Mouse (Mus musculus) olfactory bulb, adult 2 months (tissue): ENCODE data around the gene Lgmn. TPM values are rescaled to one million over a fixed set of nuclear protein-coding genes. Genes with fewer than 3 reads are reported as not detected.

Experiments used
- H3K27ac ChIP-seq: fragments of 200-500 bp; 2 replicates; pipeline ENCODE4 v1.5.1; 2012; ENCODE audit warnings: low read depth, low read length; ENCODE audit not compliant: insufficient read depth
- H3K4me1 ChIP-seq: fragments of 200-500 bp; 2 replicates; pipeline ENCODE4 v1.6.1; 2012; ENCODE audit warnings: low read length; ENCODE audit not compliant: control insufficient read depth, insufficient read depth
- H3K4me3 ChIP-seq: fragments of 200-500 bp; 2 replicates; pipeline ENCODE4 v1.5.1; 2012; ENCODE audit warnings: mild to moderate bottlenecking, low read depth, low read length, moderate library complexity; ENCODE audit not compliant: insufficient read depth
- CTCF ChIP-seq: fragments of 200-500 bp; IDR thresholded peaks from 2 replicates; pipeline ENCODE4 v1.5.1; 2012; ENCODE audit warnings: low read depth, mild to moderate bottlenecking, low read length, moderate library complexity; ENCODE audit not compliant: insufficient read depth
- POLR2A ChIP-seq: fragments of 200-500 bp; IDR thresholded peaks from 2 replicates; pipeline ENCODE4 v1.6.1; 2012; ENCODE audit warnings: mild to moderate bottlenecking, low read depth, low read length, moderate library complexity; ENCODE audit not compliant: insufficient read depth
- WGBS: fragments of 180-500 bp; shearing (Covaris S2); methylation state at CpG from one replicate; pipeline ENCODE4 v1.1.7; 2018; 5-methylcytosine and 5-hydroxymethylcytosine counted together
- polyA plus RNA-seq: library from polyadenylated mRNA; stranded (reverse); fragments of >200 nt; gene quantifications from 2 replicates; pipeline ENCODE4 v1.2.4, GENCODE M21; 2012; ENCODE audit warnings: low replicate concordance; ENCODE audit not compliant: missing spikeins, insufficient read depth, insufficient read length

Lgmn gene
- not detected in 2 replicates for polyA plus RNA-seq

DNA sequence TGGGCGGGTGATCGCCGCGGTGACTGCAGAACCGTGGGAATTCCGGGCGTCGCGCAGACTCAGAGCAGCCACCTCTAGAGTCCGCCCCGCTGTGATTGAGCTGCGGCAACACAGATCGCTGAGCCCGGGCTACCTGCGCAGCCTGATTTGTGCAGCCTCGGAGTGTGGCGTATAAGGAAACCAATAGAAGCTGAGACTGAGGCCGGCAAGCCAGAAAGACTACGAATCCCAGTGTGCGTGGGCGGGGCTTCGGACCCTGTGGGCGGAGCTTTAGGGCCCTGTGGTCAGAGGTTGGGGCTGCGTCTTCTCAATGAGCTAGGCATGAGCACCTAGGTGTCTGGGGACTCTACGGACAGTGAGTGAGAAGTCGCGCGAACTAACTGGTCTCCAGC, at the start of gene Lgmn:
TSS of gene Lgmn (minus strand) at position 182 of the 392 bp plus-strand sequence.
- TF ChIP-seq CTCF: no peak
- TF ChIP-seq POLR2A: peak; percentile 66
- H3K4me1 ChIP-seq: peaks cover 6% of the 10 kb centered on the region
- H3K27ac ChIP-seq: peak within 1 kb of the TSS; percentile 53
- H3K4me3 ChIP-seq: peak within 1 kb of the TSS; percentile 80
- under 1% methylated on average over 28 of the region's 28 CpGs for WGBS

- no peaks in the 10 kb centered on the region for H3K4me1 ChIP-seq
- no peak overlapping the region for H3K4me3 ChIP-seq
- WGBS: 75% methylated on average over 3 of the region's 3 CpGs
- TF ChIP-seq POLR2A (no peak), CTCF (no peak)
- H3K27ac ChIP-seq: no peak overlapping the region
These were observed 45.3 kb upstream of the Lgmn start for GRCm38 (mm10) chr12:102484946-102485345.

DNA sequence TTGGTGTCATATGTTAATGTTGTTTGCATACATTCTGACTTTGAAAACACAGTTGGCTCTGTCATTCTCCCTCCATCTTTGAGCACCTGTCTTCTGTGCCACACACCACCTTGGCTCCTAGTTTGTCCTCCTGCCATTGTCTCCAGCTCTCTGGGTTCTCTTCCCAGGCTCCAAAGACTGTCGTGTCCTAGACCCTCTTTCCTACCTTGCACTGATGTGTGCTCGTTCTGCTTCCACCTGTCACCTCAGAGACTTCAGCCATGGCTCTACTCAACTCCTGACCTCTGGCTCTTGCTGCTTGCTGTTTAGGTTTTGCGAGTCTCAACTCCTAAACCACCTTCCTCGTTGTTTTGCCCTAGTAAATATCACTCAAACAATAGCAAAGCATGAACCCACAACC, 40.9 kb upstream of the Lgmn start:
- TF ChIP-seq POLR2A: no peak
- no peak for TF ChIP-seq CTCF
- Histone ChIP-seq H3K4me1 (no peaks in the 10 kb centered on the region), H3K4me3 (no peak overlapping the region), H3K27ac (no peak overlapping the region)
- 90% methylated on average over 4 of the region's 4 CpGs for WGBS

GRCm38 (mm10) chr12:102474411-102474810, 34.8 kb upstream of the Lgmn start:
- TF ChIP-seq POLR2A: no peak
- TF ChIP-seq CTCF: no peak
- 94% methylated on average over 7 of the region's 7 CpGs for WGBS
- Histone ChIP-seq H3K27ac (no peak overlapping the region), H3K4me3 (no peak overlapping the region), H3K4me1 (no peaks in the 10 kb centered on the region)

- peak; percentile 52; the same call in 1 of the 2 replicates for TF ChIP-seq POLR2A
- TF ChIP-seq CTCF: no peak
- Histone ChIP-seq H3K27ac (no peak within 1 kb of the TSS), H3K4me3 (peak within 1 kb of the TSS; percentile 62), H3K4me1 (no peaks in the 10 kb centered on the region)
- under 1% methylated on average over 86 of the region's 86 CpGs for WGBS
These were observed 29.5 kb upstream of the Lgmn start, which contains the start of gene Golga5 for GRCm38 (mm10) chr12:102468894-102469764. Golga5 (plus strand) TSS chr12:102469135.

DNA sequence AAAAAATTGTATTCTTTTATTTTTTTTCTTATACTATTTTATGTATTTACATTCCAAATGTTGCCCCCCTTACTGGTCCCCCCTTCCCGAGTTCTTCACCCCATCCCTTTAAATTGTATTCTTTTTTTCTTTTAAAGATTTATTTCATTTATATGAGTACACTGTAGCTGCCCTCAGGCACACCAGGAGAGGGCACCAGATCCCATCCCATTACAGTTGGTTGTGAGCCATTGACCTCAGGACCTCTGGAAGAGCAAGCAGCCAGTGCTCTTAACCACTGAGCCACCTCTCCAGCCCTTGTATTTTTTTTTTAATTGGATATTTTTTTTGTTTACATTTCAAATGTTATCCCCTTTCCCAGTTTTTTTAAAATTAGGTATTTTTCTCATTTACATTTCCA, 28.5 kb upstream of the Lgmn start:
- no peak for TF ChIP-seq CTCF
- no peak for TF ChIP-seq POLR2A
- 63% methylated on average over 1 of the region's 1 CpGs for WGBS
- H3K4me1 ChIP-seq: no peaks in the 10 kb centered on the region
- no peak overlapping the region for H3K4me3 ChIP-seq
- no peak overlapping the region for H3K27ac ChIP-seq

DNA sequence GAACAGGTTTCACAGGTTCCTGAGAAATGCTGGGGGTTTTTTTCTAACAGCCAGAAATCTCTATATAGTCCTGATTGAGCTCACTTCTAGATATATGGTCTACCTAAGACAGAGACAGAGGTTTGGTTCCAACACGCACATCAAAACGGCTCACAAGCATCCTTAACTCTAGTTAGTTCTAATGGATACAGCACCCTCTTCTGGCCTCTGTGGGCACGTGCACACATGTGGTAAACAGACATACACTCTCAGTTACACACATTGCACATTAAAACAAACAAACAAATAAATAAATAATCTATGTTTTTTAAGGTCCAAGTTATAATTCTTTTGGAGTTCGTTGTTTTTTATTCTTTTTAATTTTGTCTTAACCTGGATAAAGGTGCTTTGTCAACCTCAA, 25.0 kb upstream of the Lgmn start:
- Histone ChIP-seq H3K4me3 (no peak overlapping the region), H3K27ac (no peak overlapping the region), H3K4me1 (no peaks in the 10 kb centered on the region)
- WGBS: 63% methylated on average over 4 of the region's 4 CpGs
- TF ChIP-seq CTCF (no peak), POLR2A (no peak)

DNA sequence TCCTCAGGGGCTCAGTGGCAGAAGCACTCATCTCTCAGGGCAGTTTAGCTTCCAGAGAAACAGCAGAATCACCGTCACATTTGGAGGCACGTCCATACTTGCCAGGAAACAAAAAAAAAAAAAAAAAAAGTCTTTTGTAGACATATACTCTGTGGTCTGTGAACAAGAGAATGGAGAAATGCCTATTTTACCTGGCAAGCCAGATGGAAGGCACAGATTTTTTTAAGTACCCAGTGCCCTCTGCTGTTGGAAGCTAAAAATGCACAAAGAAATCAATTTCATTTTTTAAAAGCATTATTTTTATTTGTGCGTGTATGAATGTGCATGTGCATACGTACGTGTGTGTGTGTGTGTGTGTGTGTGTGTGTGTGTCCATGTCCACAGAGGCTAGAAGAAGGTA, 21.6 kb upstream of the Lgmn start:
- WGBS: 60% methylated on average over 5 of the region's 5 CpGs
- Histone ChIP-seq H3K4me3 (no peak overlapping the region), H3K4me1 (no peaks in the 10 kb centered on the region), H3K27ac (no peak overlapping the region)
- TF ChIP-seq CTCF (no peak), POLR2A (no peak)

DNA sequence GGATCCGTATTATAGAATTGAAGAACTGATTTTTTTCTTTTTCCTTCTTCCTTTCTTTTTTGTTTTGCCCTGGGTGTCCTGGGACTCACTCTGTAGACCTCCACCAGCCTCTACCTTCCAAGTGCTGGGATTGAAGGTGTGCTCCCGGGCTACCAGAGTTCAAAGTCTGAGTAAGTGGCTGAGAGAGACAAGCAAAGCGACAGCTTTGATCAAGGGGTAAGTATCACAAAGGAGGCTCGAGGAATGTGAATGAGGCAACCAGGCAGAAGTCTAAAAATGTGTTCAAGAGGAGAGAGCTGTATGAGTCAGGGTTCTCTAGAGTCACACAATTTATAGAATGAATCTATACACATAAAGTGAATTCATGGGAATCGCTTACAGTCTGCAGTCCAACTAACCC, 20.4 kb upstream of the Lgmn start:
- H3K27ac ChIP-seq: no peak overlapping the region
- 60% methylated on average over 5 of the region's 5 CpGs for WGBS
- TF ChIP-seq POLR2A: no peak
- no peak for TF ChIP-seq CTCF
- H3K4me1 ChIP-seq: no peaks in the 10 kb centered on the region
- no peak overlapping the region for H3K4me3 ChIP-seq
